ENCODE assay signal across 13 mouse cellular contexts in the genomic region with DNA sequence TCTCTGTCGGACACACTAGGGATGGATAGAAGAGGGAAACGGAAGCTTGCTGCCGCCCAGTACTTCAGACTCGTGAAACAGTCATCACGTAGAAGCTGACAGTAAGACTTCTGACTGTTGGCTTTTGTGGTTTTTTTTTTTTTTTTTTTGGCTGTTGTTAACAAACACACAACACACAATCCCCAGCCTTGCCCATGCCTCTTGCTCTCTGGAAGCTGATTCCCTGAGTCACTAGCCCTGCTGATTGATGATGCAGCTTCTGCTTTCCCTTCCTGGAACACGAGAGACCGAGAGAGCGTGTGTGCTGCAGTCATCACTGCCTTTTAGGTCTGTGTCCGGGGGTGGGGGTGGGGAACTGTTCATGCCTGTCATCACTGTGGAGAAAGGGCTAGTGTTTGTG. TPM values are rescaled to one million over a fixed set of nuclear protein-coding genes. Genes with fewer than 3 reads are reported as not detected.
DNase-seq lines count a peak whose midpoint lies in the region; ATAC-seq and TF ChIP-seq lines count a peak whose summit lies in the region.
"Had no signal": no experiment of that assay in that cellular context is flagged by ENCODE, and none has a peak within 500 bp of the region (broad histone marks: within the 10 kb centered on the region; RNA-seq: fewer than 3 reads in every experiment).

No protein-coding gene starts in this region.

- H3K27me3 ChIP-seq in kidney, adult 2 months (replicated peaks; ENCODE audit: control insufficient read depth, insufficient read depth, low read length): no peaks in the 10 kb centered on the region
- no peaks in the 10 kb centered on the region for H3K27me3 ChIP-seq in stomach, postnatal 0 days (ENCODE audit: control insufficient read depth, insufficient read depth, low read length)
- H3K27me3 ChIP-seq in heart, embryonic 10.5 days (ENCODE audit: insufficient read depth, poor library complexity, severe bottlenecking): peaks cover 15% of the 10 kb centered on the region

- H3K4me1 ChIP-seq in kidney, adult 2 months (ENCODE audit: control insufficient read depth, insufficient read depth, low read length): peaks cover 17% of the 10 kb centered on the region; the same call in 1 of the 2 replicates
- H3K4me1 ChIP-seq in stomach, postnatal 0 days (replicated peaks; ENCODE audit: control insufficient read depth, insufficient read depth): no peaks in the 10 kb centered on the region
- peaks cover 11% of the 10 kb centered on the region; the same call in 1 of the 2 replicates for H3K4me1 ChIP-seq in heart, embryonic 10.5 days
- H3K4me1 ChIP-seq: lung, embryonic 15.5 days had no signal

- H3K4me2 ChIP-seq in stomach, postnatal 0 days (replicated peaks; ENCODE audit: low read depth): no peak overlapping the region

- H3K36me3 ChIP-seq in kidney, adult 2 months (ENCODE audit: control insufficient read depth, insufficient read depth, low read length): no peaks in the 10 kb centered on the region
- no peaks in the 10 kb centered on the region for H3K36me3 ChIP-seq in stomach, postnatal 0 days (ENCODE audit: control insufficient read depth, insufficient read depth, low read length)
- no peaks in the 10 kb centered on the region for H3K36me3 ChIP-seq in heart, embryonic 10.5 days
- H3K36me3 ChIP-seq: limb, embryonic 10.5 days; lung, embryonic 15.5 days; midbrain, embryonic 10.5 days had no signal

- no peak for DNase-seq in kidney, adult 2 months
- no peak for DNase-seq in kidney, postnatal 36 days
- DNase-seq in MN1 (ENCODE audit: low spot score): peak; percentile 62
- DNase-seq in stomach, postnatal 0 days (ENCODE audit: low spot score): no peak
- DNase-seq in heart, embryonic 10.5 days (ENCODE audit: low spot score): no peak
- DNase-seq: cerebellum, postnatal 10 days; layer of hippocampus, postnatal 36 days had no signal

- H3K27ac ChIP-seq in kidney, adult 2 months (ENCODE audit: insufficient read depth, low read depth, low read length): peak overlapping the region; percentile 87
- no peak overlapping the region for H3K27ac ChIP-seq in stomach, postnatal 0 days (replicated peaks)
- H3K27ac ChIP-seq in heart, embryonic 10.5 days: no peak overlapping the region
- H3K27ac ChIP-seq: limb, embryonic 10.5 days; lung, embryonic 15.5 days; midbrain, embryonic 10.5 days had no signal

- TF ChIP-seq POLR2A in kidney, adult 2 months (IDR thresholded peaks at IDR 0.05; ENCODE audit: low read depth, low read length): no peak

- no peak overlapping the region for H3K4me3 ChIP-seq in kidney, adult 2 months (ENCODE audit: insufficient read depth, low read depth, low read length)
- H3K4me3 ChIP-seq in stomach, postnatal 0 days (ENCODE audit: low read depth, low read length): no peak overlapping the region
- no peak overlapping the region for H3K4me3 ChIP-seq in heart, embryonic 10.5 days
- H3K4me3 ChIP-seq: limb, embryonic 10.5 days; lung, embryonic 15.5 days; midbrain, embryonic 10.5 days had no signal

- peak; percentile 70 for ATAC-seq in granulocyte monocyte progenitor cell, adult 5-6 weeks (replicated peaks; ENCODE audit: poor library complexity, severe bottlenecking)
- ATAC-seq in neutrophil, adult 5-6 weeks (ENCODE audit: extremely low read depth, insufficient number of reproducible peaks, low FRiP score, poor library complexity, severe bottlenecking): peak; percentile 49
- ATAC-seq in stomach, postnatal 0 days (ENCODE audit: low FRiP score, low TSS enrichment): no peak

- no peak for TF ChIP-seq CTCF in kidney, adult 2 months (conservative IDR thresholded peaks at IDR 0.05; ENCODE audit: insufficient read depth, insufficient read length, low read depth, low read length)
- TF ChIP-seq CTCF in stomach, postnatal 0 days (IDR thresholded peaks at IDR 0.05; ENCODE audit: low read depth): no peak

- no peaks in the 10 kb centered on the region for H3K9me3 ChIP-seq in stomach, postnatal 0 days (ENCODE audit: control insufficient read depth, low read length)
- H3K9me3 ChIP-seq in heart, embryonic 10.5 days: no peaks in the 10 kb centered on the region
- H3K9me3 ChIP-seq: limb, embryonic 10.5 days; lung, embryonic 15.5 days; midbrain, embryonic 10.5 days had no signal

- no peak overlapping the region for H3K9ac ChIP-seq in stomach, postnatal 0 days (ENCODE audit: low read length)
- H3K9ac ChIP-seq: lung, embryonic 15.5 days had no signal

- TF ChIP-seq EP300 in stomach, postnatal 0 days (optimal IDR thresholded peaks at IDR 0.05): no peak

- WGBS in kidney, adult 2 months: 48% methylated on average over 9 of the region's 9 CpGs
- WGBS in stomach, postnatal 0 days: 69% methylated on average over 9 of the region's 9 CpGs
- 55% methylated on average over 9 of the region's 9 CpGs for WGBS in heart, embryonic 10.5 days

RNA-seq across cellular contexts. Expression of gene Letmd1, which starts 7.2 kb away (rescaled TPM):
- polyA plus RNA-seq in kidney, adult 2 months (2012; rRNA removed): 79.0 and 79.8 TPM in 2 replicates
- total RNA-seq in granulocyte monocyte progenitor cell, adult 5-6 weeks (2014; fragmentation: Nextera tagmentation): 42.5 and 46.2 TPM in 2 replicates
- 25.7 and 34.0 TPM in 2 replicates for total RNA-seq in granulocyte monocyte progenitor cell, adult 5-6 weeks (2017)
- total RNA-seq in neutrophil, adult 5-6 weeks (2017): 28.9 and 30.2 TPM in 2 replicates
- polyA plus RNA-seq in stomach, postnatal 0 days (2015; fragmentation: Nextera tagmentation; extraction: Ambion mirVana): 9.8 and 10.9 TPM in 2 replicates
- polyA plus RNA-seq in heart, embryonic 10.5 days (2016; fragmentation: Nextera tagmentation; extraction: Ambion mirVana): 21.1 and 27.9 TPM in 2 replicates

RNA-seq across cellular contexts. Expression of gene Csrnp2, which starts 33.6 kb away (rescaled TPM):
- polyA plus RNA-seq in kidney, adult 2 months (2012; rRNA removed): 2.6 and 2.7 TPM in 2 replicates
- total RNA-seq in granulocyte monocyte progenitor cell, adult 5-6 weeks (2014; fragmentation: Nextera tagmentation): 1.1 and 2.5 TPM in 2 replicates
- 1.6 and 2.0 TPM in 2 replicates for total RNA-seq in granulocyte monocyte progenitor cell, adult 5-6 weeks (2017)
- total RNA-seq in neutrophil, adult 5-6 weeks (2017): 2.9 and 3.1 TPM in 2 replicates
- polyA plus RNA-seq in stomach, postnatal 0 days (2015; fragmentation: Nextera tagmentation; extraction: Ambion mirVana): 2.6 and 2.8 TPM in 2 replicates
- 11.6 and 13.6 TPM in 2 replicates for polyA plus RNA-seq in heart, embryonic 10.5 days (2016; fragmentation: Nextera tagmentation; extraction: Ambion mirVana)

RNA-seq across cellular contexts. Expression of gene Slc11a2, which starts 36.8 kb away (rescaled TPM):
- polyA plus RNA-seq in kidney, adult 2 months (2012; rRNA removed): 97.1 and 109 TPM in 2 replicates
- total RNA-seq in granulocyte monocyte progenitor cell, adult 5-6 weeks (2014; fragmentation: Nextera tagmentation): 10.2 and 10.3 TPM in 2 replicates
- 8.6 and 8.9 TPM in 2 replicates for total RNA-seq in granulocyte monocyte progenitor cell, adult 5-6 weeks (2017)
- total RNA-seq in neutrophil, adult 5-6 weeks (2017): 7.6 and 7.9 TPM in 2 replicates
- 12.2 and 15.8 TPM in 2 replicates for polyA plus RNA-seq in stomach, postnatal 0 days (2015; fragmentation: Nextera tagmentation; extraction: Ambion mirVana)
- 20.4 and 24.5 TPM in 2 replicates for polyA plus RNA-seq in heart, embryonic 10.5 days (2016; fragmentation: Nextera tagmentation; extraction: Ambion mirVana)

RNA-seq across cellular contexts. Expression of gene Gm5475, which starts 39.7 kb away (rescaled TPM):
- 1.2 TPM in 2 replicates for polyA plus RNA-seq in kidney, adult 2 months (2012; rRNA removed)
- not detected in 2 replicates for total RNA-seq in granulocyte monocyte progenitor cell, adult 5-6 weeks (2014; fragmentation: Nextera tagmentation)
- total RNA-seq in granulocyte monocyte progenitor cell, adult 5-6 weeks (2017): not detected in 2 replicates
- total RNA-seq in neutrophil, adult 5-6 weeks (2017): not detected in 2 replicates
- polyA plus RNA-seq in stomach, postnatal 0 days (2015; fragmentation: Nextera tagmentation; extraction: Ambion mirVana): 0.11 and 0.15 TPM in 2 replicates
- not detected in 2 replicates for polyA plus RNA-seq in heart, embryonic 10.5 days (2016; fragmentation: Nextera tagmentation; extraction: Ambion mirVana)
- total RNA-seq: adrenal gland, adult 2 months; layer of hippocampus, postnatal 36 days had no signal
